13 mouse cellular contexts compared by ENCODE assay signal in the genomic region with DNA sequence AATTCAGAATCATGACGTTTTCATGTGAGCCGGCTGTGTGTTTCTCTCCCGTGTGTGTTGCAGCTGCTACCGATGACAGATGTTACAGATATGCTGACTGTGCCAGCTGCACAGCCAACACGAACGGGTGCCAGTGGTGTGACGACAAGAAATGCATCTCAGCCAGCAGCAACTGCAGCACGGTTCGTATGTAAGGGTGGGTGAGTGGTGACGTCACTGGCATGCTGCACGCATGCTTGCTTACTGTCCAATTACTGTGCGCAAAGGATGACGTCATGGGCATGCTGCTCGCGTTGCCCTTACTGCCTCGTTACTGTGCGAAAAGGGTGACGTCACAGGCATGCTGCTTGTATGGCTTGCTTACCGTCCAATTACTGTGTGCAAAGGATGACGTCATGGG.
A peak's percentile ranks its signal among the peaks of the same experiment; 100 is the strongest.
DNase-seq lines count a peak whose midpoint lies in the region; ATAC-seq and TF ChIP-seq lines count a peak whose summit lies in the region.
"Had no signal": no experiment of that assay in that cellular context is flagged by ENCODE, and none has a peak within 500 bp of the region (broad histone marks: within the 10 kb centered on the region; RNA-seq: fewer than 3 reads in every experiment).

No protein-coding gene starts in this region.

- H3K27me3 ChIP-seq in heart, embryonic 12.5 days (replicated peaks): no peaks in the 10 kb centered on the region
- H3K27me3 ChIP-seq: liver, embryonic 15.5 days; midbrain, embryonic 13.5 days had no signal

- ATAC-seq in heart, embryonic 12.5 days (ENCODE audit: insufficient number of reproducible peaks, low FRiP score): no peak
- ATAC-seq: midbrain, embryonic 13.5 days had no signal

- WGBS in heart, embryonic 12.5 days: 83% methylated on average over 20 of the region's 20 CpGs

- TF ChIP-seq POLR2A in cortical plate, adult 2 months (IDR thresholded peaks at IDR 0.05; ENCODE audit: extremely low read depth, insufficient read depth, low read length): 0 out of 2 replicates have a peak, but pooled peaks have one; percentile 19

- H3K4me2 ChIP-seq in heart, embryonic 12.5 days: no peak overlapping the region
- H3K4me2 ChIP-seq: liver, embryonic 15.5 days; midbrain, embryonic 13.5 days had no signal

- H3K4me1 ChIP-seq in cortical plate, adult 2 months (ENCODE audit: control insufficient read depth, insufficient read depth, low read length): no peaks in the 10 kb centered on the region
- no peaks in the 10 kb centered on the region for H3K4me1 ChIP-seq in heart, embryonic 12.5 days (replicated peaks)
- H3K4me1 ChIP-seq: liver, embryonic 15.5 days; midbrain, embryonic 13.5 days had no signal

- no peak overlapping the region for H3K27ac ChIP-seq in cortical plate, adult 2 months (ENCODE audit: insufficient read depth, low read length)
- no peak overlapping the region for H3K27ac ChIP-seq in heart, embryonic 12.5 days (ENCODE audit: poor library complexity, severe bottlenecking)
- H3K27ac ChIP-seq: liver, embryonic 15.5 days; midbrain, embryonic 13.5 days had no signal

- peaks cover 20% of the 10 kb centered on the region for H3K36me3 ChIP-seq in heart, embryonic 12.5 days

- DNase-seq in layer of hippocampus, adult 11-12 months (ENCODE audit: low spot score): peak; percentile 39
- DNase-seq in layer of hippocampus, adult 9-10 months (ENCODE audit: low spot score): no peak
- peak; percentile 51 to 54 for DNase-seq in layer of hippocampus, adult 8-10 months (ENCODE audit: low spot score in 2 of 2)
- DNase-seq in right cerebral cortex, postnatal 10 days (ENCODE audit: low spot score in 2 of 2): peak; percentile 47 to 64
- DNase-seq in urinary bladder, postnatal 25 days (ENCODE audit: low spot score): no peak
- DNase-seq: adrenal gland, adult 8-10 months; heart, postnatal 36 days; thymus, postnatal 4 days had no signal

- H3K4me3 ChIP-seq in cortical plate, adult 2 months (ENCODE audit: insufficient read depth, low read length): peak overlapping the region; percentile 24
- H3K4me3 ChIP-seq in heart, embryonic 12.5 days: no peak overlapping the region
- H3K4me3 ChIP-seq: liver, embryonic 15.5 days; midbrain, embryonic 13.5 days had no signal

- H3K9me3 ChIP-seq in heart, embryonic 12.5 days (replicated peaks): no peaks in the 10 kb centered on the region
- H3K9me3 ChIP-seq: G1E; liver, embryonic 15.5 days; midbrain, embryonic 13.5 days had no signal

- no peak overlapping the region for H3K9ac ChIP-seq in heart, embryonic 12.5 days
- H3K9ac ChIP-seq: liver, embryonic 15.5 days; midbrain, embryonic 13.5 days had no signal

- no peak for TF ChIP-seq CTCF in cortical plate, adult 2 months (IDR thresholded peaks at IDR 0.05; ENCODE audit: extremely low read depth, insufficient read depth, low read length)

Comparison
In these comparisons a context has a peak if more than half of its experiments do, and no peak if none do; other contexts are left out.
1. DNase-seq: peak in layer of hippocampus, adult 11-12 months (single experiment), layer of hippocampus, adult 8-10 months (2 of 2) and right cerebral cortex, postnatal 10 days (2 of 2); none in layer of hippocampus, adult 9-10 months (single experiment) and urinary bladder, postnatal 25 days (single experiment).